Mouse (Mus musculus) intestine, postnatal 0 days (tissue): ENCODE measurements at regions not wholly inside any gene's neighbourhood (a gene's known extent, or its start where the extent isn't known, plus 50 kb on each side); places are given as distances from the start of the nearest gene placed in this dataset.

Source experiments
- ATAC-seq: fragments of 200-750 bp; cut with Nextera tagmentation; 2 replicates; pipeline ENCODE4 v1.8.0; 2017; ENCODE audit warnings: mild to moderate bottlenecking, moderate TSS enrichment, moderate library complexity
- H3K27ac ChIP-seq: fragments of 300-500 bp; sonication (generic); 2 replicates; pipeline ENCODE4 v1.5.1; 2014; ENCODE audit warnings: mild to moderate bottlenecking, low read depth, low read length, moderate library complexity
- H3K27me3 ChIP-seq: fragments of 300-500 bp; sonication (generic); replicated peaks from 2 replicates; pipeline ENCODE4 v1.6.1; 2014; ENCODE audit warnings: low read length, mixed read lengths; ENCODE audit not compliant: control insufficient read depth, insufficient read depth
- H3K36me3 ChIP-seq: fragments of 300-500 bp; sonication (generic); 2 replicates; pipeline ENCODE4 v1.6.1; 2014; ENCODE audit warnings: mild to moderate bottlenecking, moderate library complexity; ENCODE audit not compliant: control insufficient read depth, insufficient read depth
- H3K4me1 ChIP-seq: fragments of 300-500 bp; sonication (generic); replicated peaks from 2 replicates; pipeline ENCODE4 v1.6.1; 2014; ENCODE audit warnings: antibody characterized with exemption, low read length, mixed read lengths; ENCODE audit not compliant: control insufficient read depth, insufficient read depth
- H3K4me2 ChIP-seq: fragments of 300-500 bp; sonication (generic); replicated peaks from 2 replicates; pipeline ENCODE4 v1.6.1; 2014; ENCODE audit warnings: low read depth, mild to moderate bottlenecking, moderate library complexity
- H3K4me3 ChIP-seq: fragments of 300-500 bp; sonication (generic); 2 replicates; pipeline ENCODE4 v1.5.1; 2014; ENCODE audit warnings: low read depth, low read length
- H3K9ac ChIP-seq: fragments of 300-500 bp; sonication (generic); 2 replicates; pipeline ENCODE4 v1.6.1; 2014; ENCODE audit warnings: mild to moderate bottlenecking, low read depth, low read length
- H3K9me3 ChIP-seq: fragments of 300-500 bp; sonication (generic); 2 replicates; pipeline ENCODE4 v1.6.1; 2016; ENCODE audit warnings: mixed run types; ENCODE audit not compliant: control insufficient read depth
- CTCF ChIP-seq: sonication (generic); IDR thresholded peaks from 2 replicates; pipeline ENCODE4 v1.5.1; 2016; ENCODE audit warnings: low read depth, mild to moderate bottlenecking, control low read depth, antibody characterized with exemption, moderate library complexity
- WGBS: fragments of 180-500 bp; shearing (Covaris S2); extraction: QIAGEN DNeasy Blood & Tissue Kit; methylation state at CpG from one replicate; pipeline ENCODE4 v1.1.7; 2014; 5-methylcytosine and 5-hydroxymethylcytosine counted together

DNA sequence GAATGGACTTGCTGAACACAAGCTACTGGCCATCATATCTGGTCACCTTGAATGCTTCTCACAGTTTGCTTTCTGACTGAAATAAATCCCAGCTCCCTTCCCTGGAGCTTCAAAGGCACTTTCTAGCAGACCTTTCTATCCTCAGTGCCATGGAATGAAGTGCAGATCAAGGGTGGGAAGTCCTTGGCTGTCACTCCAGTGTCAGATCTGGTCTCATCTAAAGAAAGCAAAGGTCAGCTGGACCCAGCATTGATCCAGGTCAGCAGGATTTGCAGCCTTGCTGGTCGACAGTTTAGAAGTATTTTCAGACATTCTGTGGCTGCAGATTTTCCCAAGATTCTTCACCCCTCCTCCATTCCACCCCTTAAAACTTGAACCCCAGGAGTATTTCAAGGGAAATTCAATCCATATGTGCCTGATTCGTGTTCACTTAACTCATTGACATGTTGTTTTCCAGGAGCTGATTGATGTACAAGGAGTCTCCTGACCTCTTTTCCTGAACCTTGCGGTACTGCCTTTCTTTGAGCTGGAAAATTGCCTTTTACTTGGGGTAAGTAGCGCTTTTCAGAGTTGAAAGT is 116.2 kb upstream of the Mpped2 start:
- Histone ChIP-seq H3K27me3 (no peaks in the 10 kb centered on the region), H3K4me2 (no peak overlapping the region), H3K9me3 (no peaks in the 10 kb centered on the region), H3K4me1 (no peaks in the 10 kb centered on the region), H3K9ac (no peak overlapping the region), H3K27ac (no peak overlapping the region), H3K36me3 (no peaks in the 10 kb centered on the region), H3K4me3 (no peak overlapping the region)
- no peak for ATAC-seq
- TF ChIP-seq CTCF, result no peak
- WGBS, result 60% methylated on average over 4 of the region's 4 CpGs

DNA sequence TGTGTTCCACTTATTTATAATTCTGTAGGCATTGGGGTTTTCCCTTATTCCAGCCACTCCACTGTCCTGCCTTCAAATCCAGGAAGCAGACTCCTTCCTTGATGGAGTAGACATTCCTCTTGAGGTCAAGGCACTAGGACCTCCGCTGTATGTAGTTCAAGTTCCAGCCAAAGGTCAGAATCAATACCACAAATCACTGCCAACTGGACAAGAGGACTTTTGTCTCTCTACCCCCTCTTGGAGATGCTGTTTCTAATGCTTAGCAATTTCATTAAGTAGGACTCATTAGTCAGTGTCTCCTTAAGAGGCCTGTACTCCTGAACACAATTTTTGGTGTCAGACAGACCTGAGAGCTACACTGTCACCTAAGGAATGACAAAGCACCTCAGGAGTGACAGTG is 115.0 kb upstream of the Mpped2 start:
- 64% methylated on average over 1 of the region's 1 CpGs for WGBS
- Histone ChIP-seq H3K9ac (no peak overlapping the region), H3K4me3 (no peak overlapping the region), H3K27me3 (no peaks in the 10 kb centered on the region), H3K9me3 (no peaks in the 10 kb centered on the region), H3K4me2 (no peak overlapping the region), H3K36me3 (no peaks in the 10 kb centered on the region), H3K4me1 (no peaks in the 10 kb centered on the region), H3K27ac (no peak overlapping the region)
- no peak for TF ChIP-seq CTCF
- no peak for ATAC-seq

DNA sequence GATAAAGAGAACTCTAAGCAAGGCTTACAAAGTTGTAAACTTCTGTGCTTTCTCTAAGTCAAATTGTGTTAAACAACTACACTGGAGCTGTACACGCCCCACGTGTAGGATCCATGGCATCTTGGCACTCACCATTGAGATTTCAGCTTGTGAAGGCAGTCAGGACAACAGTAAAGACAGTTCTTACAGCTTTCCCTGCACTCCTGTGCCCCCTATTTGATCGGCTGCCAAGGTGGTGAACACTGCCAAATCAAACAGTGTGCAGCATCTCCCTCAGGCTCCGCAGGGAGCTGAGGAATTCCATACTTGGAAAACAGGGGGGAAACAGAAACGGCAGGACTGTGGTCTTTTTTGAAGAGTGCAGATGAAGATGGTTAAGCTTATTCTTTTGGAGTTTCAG is 112.4 kb upstream of the Mpped2 start:
- ATAC-seq, result no peak
- Histone ChIP-seq H3K4me1 (no peaks in the 10 kb centered on the region), H3K9ac (no peak overlapping the region), H3K4me2 (no peak overlapping the region), H3K9me3 (no peaks in the 10 kb centered on the region), H3K27me3 (no peaks in the 10 kb centered on the region), H3K36me3 (no peaks in the 10 kb centered on the region), H3K27ac (no peak overlapping the region), H3K4me3 (no peak overlapping the region)
- 50% methylated on average over 5 of the region's 5 CpGs for WGBS
- no peak for TF ChIP-seq CTCF

GRCm38 (mm10) chr2:106621251-106621650 is 71.8 kb upstream of the Mpped2 start:
- Histone ChIP-seq H3K27me3 (no peaks in the 10 kb centered on the region), H3K9me3 (no peaks in the 10 kb centered on the region), H3K4me1 (no peaks in the 10 kb centered on the region), H3K4me2 (no peak overlapping the region), H3K36me3 (no peaks in the 10 kb centered on the region), H3K9ac (no peak overlapping the region), H3K4me3 (no peak overlapping the region), H3K27ac (no peak overlapping the region)
- WGBS, result 88% methylated on average over 3 of the region's 3 CpGs
- no peak for TF ChIP-seq CTCF
- no peak for ATAC-seq

GRCm38 (mm10) chr2:106622326-106622725 is 70.7 kb upstream of the Mpped2 start:
- TF ChIP-seq CTCF, result no peak
- no peak overlapping the region for H3K9ac ChIP-seq
- no peaks in the 10 kb centered on the region for H3K9me3 ChIP-seq
- no peaks in the 10 kb centered on the region for H3K4me1 ChIP-seq
- no peaks in the 10 kb centered on the region for H3K27me3 ChIP-seq
- H3K27ac ChIP-seq, result no peak overlapping the region
- no peak for ATAC-seq
- H3K36me3 ChIP-seq, result no peaks in the 10 kb centered on the region
- no peak overlapping the region for H3K4me2 ChIP-seq
- H3K4me3 ChIP-seq, result no peak overlapping the region
- WGBS, result 76% methylated on average over 5 of the region's 5 CpGs

GRCm38 (mm10) chr2:106623680-106624079 is 69.4 kb upstream of the Mpped2 start:
- TF ChIP-seq CTCF, result no peak
- no peaks in the 10 kb centered on the region for H3K9me3 ChIP-seq
- no peak overlapping the region for H3K4me2 ChIP-seq
- no peak overlapping the region for H3K27ac ChIP-seq
- 82% methylated on average over 2 of the region's 2 CpGs for WGBS
- H3K27me3 ChIP-seq, result no peaks in the 10 kb centered on the region
- H3K4me3 ChIP-seq, result no peak overlapping the region
- H3K4me1 ChIP-seq, result no peaks in the 10 kb centered on the region
- ATAC-seq, result no peak
- no peaks in the 10 kb centered on the region for H3K36me3 ChIP-seq
- H3K9ac ChIP-seq, result no peak overlapping the region

DNA sequence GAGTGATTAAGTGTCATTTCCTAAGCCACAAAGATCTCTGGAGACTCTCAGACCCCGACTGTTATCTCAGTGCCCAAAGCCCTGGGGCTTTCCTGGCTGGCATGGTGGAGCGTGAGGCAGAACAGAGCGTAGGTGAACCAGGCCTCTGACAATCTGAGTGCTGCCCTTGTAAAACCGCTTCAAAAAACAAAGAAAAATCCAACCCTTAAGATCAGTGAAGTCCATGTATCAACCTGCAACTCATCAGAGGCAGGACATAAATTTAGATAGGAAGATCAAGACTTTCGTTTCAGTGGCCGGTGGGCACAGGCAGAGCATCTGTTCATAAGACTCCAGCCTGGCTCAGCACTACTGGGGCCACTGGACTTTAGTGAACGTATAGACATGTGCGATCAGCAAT is 61.1 kb upstream of the Mpped2 start:
- WGBS, result 83% methylated on average over 8 of the region's 8 CpGs
- H3K4me3 ChIP-seq, result no peak overlapping the region
- H3K4me1 ChIP-seq, result no peaks in the 10 kb centered on the region
- TF ChIP-seq CTCF, result no peak
- H3K36me3 ChIP-seq, result no peaks in the 10 kb centered on the region
- H3K4me2 ChIP-seq, result no peak overlapping the region
- no peaks in the 10 kb centered on the region for H3K27me3 ChIP-seq
- ATAC-seq, result no peak
- H3K27ac ChIP-seq, result no peak overlapping the region
- H3K9me3 ChIP-seq, result no peaks in the 10 kb centered on the region
- no peak overlapping the region for H3K9ac ChIP-seq
